Mouse (Mus musculus): Measurements from ENCODE around the gene Tbc1d2b. TPM values are rescaled to one million over a fixed set of nuclear protein-coding genes. Genes with fewer than 3 reads are reported as not detected.

Gene Tbc1d2b
- polyA plus RNA-seq, 1 experiment from 2014 or later: 7.9 TPM

- Histone ChIP-seq H3K27me3 (ENCODE audit: low read depth, poor library complexity, severe bottlenecking) (peaks cover 7% of the 10 kb centered on the region), H3K36me3 (no peaks in the 10 kb centered on the region), H3K4me3 (no peak overlapping the region), H3K4me1 (peaks cover 28% of the 10 kb centered on the region), H3K27ac (replicated peaks) (no peak overlapping the region), H3K9me3 (replicated peaks) (no peaks in the 10 kb centered on the region)
- 96% methylated on average over 4 of the region's 4 CpGs for WGBS
- DNase-seq (ENCODE audit: low spot score): no peak
These were observed 105.0 kb downstream of the Tbc1d2b start for GRCm38 (mm10) chr9:90165590-90165989.

- DNase-seq (ENCODE audit: low spot score): no peak
- H3K27ac ChIP-seq (replicated peaks): no peak overlapping the region
- peak overlapping the region; percentile 64 for H3K4me3 ChIP-seq
- peaks cover 7% of the 10 kb centered on the region for H3K27me3 ChIP-seq (ENCODE audit: low read depth, poor library complexity, severe bottlenecking)
- H3K9me3 ChIP-seq (replicated peaks): peaks cover 5% of the 10 kb centered on the region; the same call in 1 of the 2 replicates
- H3K36me3 ChIP-seq: no peaks in the 10 kb centered on the region
- WGBS: 65% methylated on average over 4 of the region's 4 CpGs
- H3K4me1 ChIP-seq: peaks cover 28% of the 10 kb centered on the region
These were observed 105.7 kb downstream of the Tbc1d2b start for GRCm38 (mm10) chr9:90164670-90165453.

- peaks cover 28% of the 10 kb centered on the region for H3K4me1 ChIP-seq
- DNase-seq (ENCODE audit: low spot score): peak; percentile 69
- H3K27ac ChIP-seq (replicated peaks): peak overlapping the region; percentile 93
- WGBS: under 1% methylated on average over 17 of the region's 18 CpGs
- H3K27me3 ChIP-seq (ENCODE audit: low read depth, poor library complexity, severe bottlenecking): peaks cover 7% of the 10 kb centered on the region
- peaks cover 7% of the 10 kb centered on the region; the same call in 1 of the 2 replicates for H3K9me3 ChIP-seq (replicated peaks)
- H3K4me3 ChIP-seq: peak overlapping the region; percentile 64
- no peaks in the 10 kb centered on the region for H3K36me3 ChIP-seq
These were observed 106.9 kb downstream of the Tbc1d2b start for GRCm38 (mm10) chr9:90163749-90164095.

- under 1% methylated on average over 55 of the region's 60 CpGs for WGBS
- Histone ChIP-seq H3K36me3 (no peaks in the 10 kb centered on the region), H3K4me3 (peak within 1 kb of the TSS; percentile 64), H3K9me3 (replicated peaks) (peaks cover 7% of the 10 kb centered on the region; the same call in 1 of the 2 replicates), H3K27me3 (ENCODE audit: low read depth, poor library complexity, severe bottlenecking) (peaks cover 7% of the 10 kb centered on the region), H3K4me1 (peaks cover 28% of the 10 kb centered on the region), H3K27ac (replicated peaks) (peak within 1 kb of the TSS; percentile 93)
- peak; percentile 82 for DNase-seq (ENCODE audit: low spot score)
These were observed 107.5 kb downstream of the Tbc1d2b start, which contains the start of gene Adamts7 for GRCm38 (mm10) chr9:90162926-90163748. TSS of gene Adamts7 (plus strand) at chr9:90163069.

- Histone ChIP-seq H3K27me3 (ENCODE audit: low read depth, poor library complexity, severe bottlenecking) (peaks cover 7% of the 10 kb centered on the region), H3K4me3 (peak overlapping the region; percentile 64), H3K27ac (replicated peaks) (peak overlapping the region; percentile 93), H3K36me3 (no peaks in the 10 kb centered on the region), H3K4me1 (peaks cover 28% of the 10 kb centered on the region), H3K9me3 (replicated peaks) (peaks cover 7% of the 10 kb centered on the region; the same call in 1 of the 2 replicates)
- 8% methylated on average over 23 of the region's 29 CpGs for WGBS
- peak; percentile 68 for DNase-seq (ENCODE audit: low spot score)
These were observed 108.2 kb downstream of the Tbc1d2b start for GRCm38 (mm10) chr9:90162243-90162925.

Other genes with a start within 250 kb of the Tbc1d2b start
- gene Ctsh, start 216.7 kb downstream of the Tbc1d2b start, polyA plus RNA-seq (2016; fragmentation: Nextera tagmentation; extraction: Ambion mirVana): 7.0 and 8.0 TPM in 2 replicates
- 603 and 629 TPM in 2 replicates for gene Morf4l1, start 156.0 kb downstream of the Tbc1d2b start, polyA plus RNA-seq (2016; fragmentation: Nextera tagmentation; extraction: Ambion mirVana)
- gene Adamts7, start 107.7 kb downstream of the Tbc1d2b start, polyA plus RNA-seq (2016; fragmentation: Nextera tagmentation; extraction: Ambion mirVana): 16.7 and 21.0 TPM in 2 replicates

All from midbrain, embryonic 10.5 days (tissue).